Mouse (Mus musculus) heart, adult 9 months (tissue): ENCODE measurements around the gene Ethe1.
"Not testable (repeated sequence)": the region's sequence is repeated elsewhere in the genome, so short reads cannot be mapped to it uniquely, and the experiment has no call there.

ENCODE experiments used
- DNase-seq, 2 experiments: peaks; one replicate each; pipeline ENCODE4 v3.0.0; 2022; ENCODE audit warnings: low spot score in 2 of 2

Ethe1 gene

DNA sequence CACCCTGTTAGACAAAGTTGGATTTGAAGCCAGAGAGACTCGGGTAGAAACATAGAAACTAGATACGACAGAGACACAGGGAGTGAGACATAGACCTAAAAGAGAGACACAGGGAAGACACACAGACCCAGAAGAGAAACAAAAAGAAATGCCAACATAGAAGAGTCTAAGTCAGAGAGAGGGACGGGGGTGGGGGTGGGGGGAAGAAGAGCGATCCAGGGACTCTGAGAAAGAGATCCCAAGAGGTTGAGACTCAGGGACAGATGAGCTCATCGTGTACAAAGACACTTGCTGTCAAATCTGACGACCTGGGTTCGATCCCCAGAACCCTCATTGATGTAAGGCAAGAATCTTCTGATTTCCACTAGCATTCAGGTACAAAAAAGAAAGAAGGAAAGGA is 24.4 kb downstream of the Ethe1 start:
- DNase-seq: no peak

DNA sequence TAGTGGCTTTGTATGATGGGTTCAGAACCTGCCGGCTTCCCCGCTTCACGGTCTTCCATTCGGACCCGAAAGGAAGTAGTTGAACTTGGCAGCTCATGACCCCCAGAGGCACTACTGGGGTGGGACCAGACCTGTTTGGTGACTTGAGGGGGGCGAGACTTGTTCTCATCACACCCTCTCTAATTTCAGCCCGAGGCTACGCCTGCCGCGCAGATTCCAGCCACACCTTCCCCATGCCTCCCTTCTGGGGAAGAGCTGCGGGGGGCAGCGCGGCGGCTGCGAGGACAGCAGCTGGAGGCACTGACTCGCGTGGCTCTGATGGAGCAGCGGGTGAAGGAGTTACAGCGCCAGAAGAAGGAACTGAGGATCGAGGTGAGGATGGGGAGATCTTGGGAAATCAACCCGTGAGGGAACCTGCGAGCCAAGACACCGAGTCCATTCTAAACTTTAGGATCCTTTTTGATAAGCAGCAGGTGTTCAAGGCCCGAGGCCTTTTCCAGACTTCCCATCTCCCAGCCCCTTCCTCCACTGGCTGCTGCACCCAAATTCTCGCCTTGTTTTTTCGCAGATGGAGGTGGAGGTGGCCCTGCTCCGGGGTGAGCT is 25.1 kb downstream of the Ethe1 start:
- no peak for DNase-seq

DNA sequence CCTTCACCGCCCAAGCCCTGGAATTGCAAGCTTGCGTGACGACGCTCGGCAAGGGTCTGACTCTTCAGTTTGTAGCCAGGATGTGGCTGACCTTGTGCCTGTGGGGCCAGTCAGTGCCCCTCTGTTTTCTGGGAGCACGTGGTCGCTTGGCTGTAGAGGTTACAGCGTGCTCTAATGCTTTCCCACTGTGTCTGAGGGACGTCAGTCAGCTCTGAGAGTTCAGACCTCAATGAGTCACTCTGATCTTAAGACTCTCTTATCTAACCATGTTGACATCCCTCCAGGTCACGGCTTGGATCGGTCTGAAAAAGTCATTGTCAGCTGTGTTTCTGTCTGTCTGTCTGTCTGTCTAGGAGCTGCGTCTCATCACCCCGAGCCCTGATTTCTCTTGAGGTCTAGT is 27.5 kb downstream of the Ethe1 start:
- no peak for DNase-seq

DNA sequence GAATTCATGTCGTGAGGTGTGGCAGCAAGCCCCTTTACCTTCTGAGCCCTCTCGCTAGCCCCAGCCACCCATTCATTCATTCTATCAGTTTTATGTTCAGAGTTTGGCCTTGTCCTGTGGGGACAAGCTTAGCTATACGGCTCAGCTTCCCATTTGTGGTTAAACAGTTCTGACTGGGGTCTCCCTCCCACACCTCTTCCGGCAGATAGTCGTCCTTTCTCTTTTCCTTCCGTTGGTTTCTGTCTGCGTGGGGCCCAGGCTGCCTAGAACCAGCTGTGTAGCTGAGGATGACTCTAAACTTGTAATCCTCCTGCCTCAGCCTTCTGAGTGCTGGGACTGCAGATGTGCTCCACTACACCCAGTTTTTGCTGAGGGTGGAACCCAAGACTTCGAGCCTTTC is 30.4 kb downstream of the Ethe1 start:
- no peak for DNase-seq

DNA sequence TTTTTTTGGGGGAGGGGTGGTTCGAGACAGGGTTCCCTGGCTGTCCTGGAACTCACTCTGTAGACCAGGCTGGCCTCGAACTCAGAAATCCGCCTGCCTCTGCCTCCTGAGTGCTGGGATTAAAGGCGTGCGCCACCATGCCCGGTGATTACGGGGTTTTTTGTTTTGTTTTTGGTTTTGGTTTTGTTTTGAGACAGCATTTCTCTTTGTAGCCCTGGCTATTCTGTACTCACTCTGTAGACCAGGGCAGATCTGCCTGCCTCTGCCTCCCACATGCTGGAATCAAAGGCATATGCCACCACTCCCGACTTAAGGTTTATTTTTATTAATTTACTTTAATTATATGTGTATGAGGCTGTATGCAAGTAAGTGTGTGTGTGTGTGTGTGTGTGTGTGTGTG is 31.0 kb downstream of the Ethe1 start:
- DNase-seq: not testable (repeated sequence)

DNA sequence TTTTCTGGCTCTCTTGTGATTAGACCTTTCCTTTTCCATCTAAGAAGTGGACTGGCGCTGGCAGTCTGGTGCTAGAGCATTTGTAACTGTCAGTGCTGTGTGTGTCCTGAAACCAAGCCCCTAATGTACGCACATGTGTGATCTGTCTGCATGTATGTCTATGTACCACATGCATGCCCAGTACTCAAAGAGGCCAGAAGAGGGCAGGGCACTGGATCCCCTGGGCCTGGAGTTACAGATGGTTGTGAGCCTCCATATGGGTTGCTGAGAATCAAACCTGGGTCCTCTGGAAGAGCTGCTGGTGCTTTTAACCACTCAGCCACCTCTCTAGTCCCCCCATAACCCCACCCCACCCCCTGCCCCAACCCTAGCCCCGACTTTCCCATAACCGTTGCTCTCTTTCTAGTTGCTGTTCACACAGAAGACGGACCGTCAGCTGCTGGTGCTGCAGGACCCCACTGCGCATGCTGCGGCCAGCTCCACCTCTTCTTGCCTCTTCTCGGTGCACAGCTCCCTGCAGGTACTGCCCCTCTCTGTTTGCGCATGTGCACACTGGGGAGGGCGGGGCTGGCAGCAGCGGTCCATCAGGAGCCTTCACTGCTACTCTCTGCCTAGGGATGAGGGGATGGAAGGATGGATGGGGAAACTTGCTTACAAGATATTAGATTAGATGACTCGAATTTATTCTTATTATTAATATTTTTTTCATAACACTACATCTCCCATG is 32.5 kb downstream of the Ethe1 start:
- DNase-seq: no peak

DNA sequence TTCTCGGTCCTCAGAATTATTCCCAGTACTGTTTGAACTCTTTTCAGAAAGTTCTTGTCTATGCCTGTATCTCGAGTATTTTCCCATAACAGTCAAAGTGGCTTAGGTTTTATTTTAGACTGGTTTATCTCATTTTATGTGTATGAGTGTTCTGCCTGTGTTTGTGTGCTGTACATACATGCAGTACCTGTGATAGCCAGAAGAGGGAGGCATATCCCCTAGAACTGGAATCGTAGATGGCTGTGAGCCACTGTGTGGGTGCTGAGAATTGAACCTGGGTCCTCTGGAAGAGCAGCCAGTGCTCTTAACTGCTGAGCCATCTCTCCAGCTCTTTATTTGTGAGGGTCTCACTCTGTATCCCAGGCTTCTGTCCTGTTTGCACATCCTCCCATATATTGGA is 33.9 kb downstream of the Ethe1 start:
- no peak for DNase-seq

DNA sequence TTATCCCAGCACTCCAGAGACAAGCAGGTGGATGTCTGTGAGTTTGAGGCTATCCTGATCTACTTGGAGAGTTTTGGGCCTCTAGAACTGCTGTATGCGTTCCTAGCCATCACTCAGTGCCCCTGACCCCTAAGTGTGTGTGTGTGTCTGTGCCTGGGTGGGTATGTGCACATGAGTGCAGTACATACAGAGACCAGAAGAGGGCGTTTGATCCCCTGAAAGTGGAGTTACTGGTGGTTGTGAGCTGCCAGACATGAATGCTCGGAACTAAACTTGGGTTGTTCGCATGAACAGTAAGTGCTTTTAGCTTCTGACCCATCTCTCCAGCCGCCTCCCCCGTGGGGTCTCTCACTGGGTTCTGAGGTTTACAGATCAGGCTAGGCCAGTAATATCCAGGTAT is 35.6 kb downstream of the Ethe1 start:
- no peak for DNase-seq

DNA sequence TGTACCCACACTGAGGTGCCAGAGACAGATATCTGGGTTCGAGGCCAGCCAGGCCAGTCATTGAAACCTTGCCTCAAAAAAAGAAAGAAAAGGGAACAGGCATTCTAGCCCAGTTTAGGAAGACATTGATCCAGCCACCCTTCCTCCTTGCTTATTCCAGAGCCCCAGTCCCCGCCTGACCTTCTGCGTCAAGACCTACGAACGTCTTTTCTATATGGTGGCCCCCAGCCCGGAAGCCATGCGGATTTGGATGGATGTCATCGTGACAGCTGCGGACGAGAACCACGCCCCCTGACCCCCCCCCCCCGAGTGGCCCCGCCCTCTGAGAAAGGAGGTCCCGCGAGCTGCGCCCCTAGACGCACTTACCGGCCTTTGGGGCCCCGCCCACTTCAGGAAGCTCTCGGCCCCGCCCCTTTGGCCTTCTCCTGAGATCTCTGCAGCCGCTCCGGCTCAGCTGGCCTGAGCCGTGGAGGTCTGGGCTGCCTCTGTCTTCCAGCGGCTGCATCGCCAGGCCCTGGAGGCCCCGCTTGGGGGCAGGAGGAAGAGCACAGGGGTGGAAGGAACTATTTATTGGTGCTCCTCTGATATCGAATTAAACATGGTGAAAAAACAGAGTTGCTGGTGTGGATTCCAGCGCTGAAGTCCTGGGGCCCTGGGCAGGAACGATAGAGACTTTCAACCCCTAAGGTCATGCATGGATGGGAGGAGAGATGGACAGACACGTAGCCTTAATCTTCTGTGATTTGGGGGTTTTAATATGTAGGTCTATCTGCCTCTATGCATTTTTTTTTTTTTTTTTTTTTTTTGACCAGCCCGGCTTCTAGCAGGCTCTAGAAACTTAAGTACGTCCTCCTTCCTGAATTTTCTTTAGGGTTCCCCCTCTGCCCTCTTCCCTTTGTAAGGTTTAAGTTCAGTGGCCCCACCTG is 41.6 kb downstream of the Ethe1 start:
- peak; percentile 79 to 80 for DNase-seq

DNA sequence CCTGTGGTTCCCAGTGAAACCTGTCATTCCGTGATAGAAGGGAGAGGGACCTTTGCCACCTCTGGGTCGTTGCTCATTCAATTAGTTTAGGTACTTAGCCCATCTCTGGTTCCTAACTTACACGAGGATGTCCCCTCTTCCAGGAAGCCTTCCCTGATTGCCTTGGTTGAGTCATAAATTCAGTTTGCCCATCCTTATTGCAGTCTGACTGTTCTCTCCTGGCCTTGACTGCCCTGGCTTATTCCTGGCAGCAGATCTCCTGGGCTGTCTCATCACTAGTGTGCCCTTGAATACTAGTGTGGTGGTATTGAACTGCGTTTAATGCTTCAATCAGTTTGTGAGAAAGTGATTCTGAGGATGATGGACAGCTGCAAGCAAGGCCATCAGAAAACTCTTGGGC is 42.3 kb downstream of the Ethe1 start:
- no peak for DNase-seq

DNA sequence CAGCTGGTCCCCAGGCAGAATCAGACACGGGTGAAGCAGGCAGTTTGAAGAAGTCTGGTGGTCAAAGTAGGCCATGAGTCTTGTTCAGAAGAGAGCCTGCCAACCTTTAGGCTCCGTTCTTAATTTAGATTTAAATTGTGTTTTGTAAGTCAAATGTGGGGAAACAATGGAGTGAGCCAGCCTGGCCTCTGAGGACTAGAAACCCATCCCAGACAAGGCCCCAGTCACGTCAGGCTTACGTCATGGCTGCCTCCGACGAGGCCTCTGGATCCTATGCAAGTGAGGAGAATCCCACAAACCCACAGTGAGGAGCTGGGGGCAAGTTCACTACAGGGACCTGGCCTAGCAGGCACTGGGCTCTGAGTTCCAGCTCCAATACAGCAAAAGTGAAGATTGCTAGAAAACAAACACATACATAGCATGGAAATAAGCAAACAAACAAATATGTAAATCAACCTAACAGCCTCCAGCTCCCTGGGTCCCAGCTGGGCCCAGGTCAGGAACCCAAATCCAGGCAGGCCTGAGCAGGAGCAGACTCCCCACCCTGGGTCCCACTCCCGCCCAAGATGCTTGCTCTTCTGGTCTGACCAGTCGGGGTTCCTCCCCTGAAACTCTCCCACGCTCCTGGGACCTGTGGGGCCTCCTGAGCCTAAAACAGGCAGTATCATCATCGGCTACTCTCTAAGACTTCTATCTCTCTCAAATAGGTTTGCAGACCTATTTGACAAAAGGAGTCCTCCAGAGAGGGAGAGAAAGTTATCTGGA is 43.0 kb downstream of the Ethe1 start:
- DNase-seq: no peak

DNA sequence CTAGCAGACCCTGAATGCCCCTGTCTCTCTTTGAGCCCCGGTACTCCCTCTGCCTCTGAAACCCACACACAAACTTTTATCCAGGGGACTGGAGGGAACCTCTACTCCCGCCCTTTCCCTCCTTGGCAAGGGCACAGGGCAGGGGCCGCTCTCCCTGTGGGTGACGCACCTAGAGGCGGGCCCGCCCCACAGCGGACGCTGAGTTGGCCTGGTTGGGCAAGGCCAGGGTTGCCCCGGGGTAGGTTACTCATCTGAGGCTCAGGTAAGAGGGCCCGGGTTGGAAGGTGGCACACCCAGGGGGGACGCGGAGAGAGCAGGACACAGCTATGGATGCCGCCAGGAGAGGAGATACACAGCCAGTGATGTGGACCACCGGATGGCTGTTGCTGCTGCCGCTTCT is 48.9 kb downstream of the Ethe1 start, which contains the start of gene Lypd3:
Lypd3 (plus strand) TSS at position 287 of the 400 bp plus-strand sequence.
- DNase-seq: no peak

DNA sequence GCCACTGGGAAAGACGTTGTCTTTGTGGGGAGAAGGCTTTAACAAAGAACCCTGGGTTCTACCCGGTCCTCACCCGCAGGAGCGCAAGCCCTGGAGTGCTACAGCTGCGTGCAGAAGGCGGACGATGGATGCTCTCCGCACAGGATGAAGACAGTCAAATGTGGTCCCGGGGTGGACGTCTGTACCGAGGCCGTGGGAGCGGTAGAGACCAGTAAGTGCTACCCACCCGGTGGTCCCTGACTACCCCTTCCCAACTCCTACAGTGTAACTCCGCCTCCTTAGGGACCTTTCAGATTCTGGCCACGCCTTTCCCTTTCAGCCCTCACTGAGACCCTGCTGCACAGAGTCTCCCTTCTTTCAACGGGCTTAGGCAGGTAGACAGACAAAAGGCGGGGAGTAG is 49.7 kb downstream of the Ethe1 start:
- DNase-seq: no peak

DNA sequence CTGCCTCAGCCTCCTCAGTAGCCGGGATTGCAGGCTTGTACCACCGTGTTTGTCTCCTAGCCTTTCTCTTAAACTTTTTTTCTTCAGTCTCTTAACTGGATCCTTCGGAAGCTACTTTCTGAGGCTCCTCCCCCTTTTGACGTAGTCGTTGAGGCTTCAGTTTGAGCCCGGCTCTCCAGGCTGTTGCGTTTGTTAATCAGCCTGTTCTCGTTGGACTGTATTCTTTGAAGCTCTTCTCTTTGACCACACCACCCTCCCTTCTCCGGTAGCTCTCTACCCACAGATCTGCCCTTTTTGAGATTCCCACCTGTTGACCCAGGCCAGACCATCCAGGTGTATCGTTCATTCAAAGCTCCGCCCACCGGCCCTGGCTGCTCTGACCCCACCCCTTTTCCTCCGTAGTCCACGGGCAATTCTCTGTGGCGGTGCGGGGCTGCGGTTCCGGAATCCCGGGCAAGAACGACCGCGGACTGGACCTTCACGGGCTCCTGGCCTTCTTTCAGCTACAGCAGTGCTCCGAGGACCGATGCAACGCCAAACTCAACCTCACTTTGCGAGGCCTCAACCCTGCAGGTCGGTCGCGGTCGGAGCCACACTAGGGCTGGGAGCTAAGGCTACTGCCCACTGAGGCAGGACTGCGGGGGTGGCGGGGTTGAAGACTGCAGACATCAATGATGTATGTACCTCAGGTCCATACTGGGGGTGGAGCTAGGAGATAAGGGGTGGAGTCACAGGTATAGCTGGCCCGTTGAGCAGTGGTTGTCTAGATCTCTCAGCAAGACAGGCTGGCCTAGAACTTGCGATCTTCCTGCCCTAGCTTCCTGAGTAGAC is 50.9 kb downstream of the Ethe1 start:
- DNase-seq: no peak

DNA sequence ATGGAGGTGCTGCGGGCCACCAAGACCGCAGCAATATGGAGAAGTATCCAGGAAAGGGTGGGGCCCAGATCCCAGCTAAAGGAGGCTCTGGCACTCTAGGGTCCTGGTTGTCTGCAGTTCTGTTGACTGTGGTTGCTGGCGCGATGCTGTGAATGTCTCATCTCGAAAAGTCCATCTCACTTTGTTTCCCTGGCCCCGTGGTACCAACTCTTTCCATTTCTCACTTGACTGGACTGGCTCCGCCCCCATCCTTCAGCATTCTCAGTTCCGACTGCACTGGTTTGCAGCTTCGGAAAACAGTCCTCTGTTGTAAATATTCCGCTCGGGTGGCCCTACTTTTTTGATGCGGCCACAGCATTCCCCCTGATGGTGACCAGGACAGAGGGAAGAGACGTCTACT is 53.1 kb downstream of the Ethe1 start:
- no peak for DNase-seq

DNA sequence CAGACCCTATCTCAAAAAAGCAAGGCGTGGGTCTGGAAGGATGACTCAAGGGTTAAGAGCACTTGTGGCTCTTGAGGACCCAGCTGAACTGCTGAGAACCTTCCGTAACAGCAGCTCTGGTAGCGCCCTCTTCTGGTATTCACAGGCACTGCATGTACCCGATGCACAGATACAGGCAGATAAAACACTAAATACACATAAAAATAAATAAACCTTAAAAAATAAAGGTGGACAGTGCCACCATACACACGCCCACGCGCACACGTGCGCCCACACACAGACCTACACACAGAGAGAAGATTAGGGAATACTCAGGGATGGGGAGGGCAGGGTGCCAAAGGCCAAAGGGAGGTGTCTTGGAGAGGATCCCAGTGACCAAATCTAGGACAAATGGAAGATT is 55.1 kb downstream of the Ethe1 start:
- peak; percentile 15 to 21 for DNase-seq

DNA sequence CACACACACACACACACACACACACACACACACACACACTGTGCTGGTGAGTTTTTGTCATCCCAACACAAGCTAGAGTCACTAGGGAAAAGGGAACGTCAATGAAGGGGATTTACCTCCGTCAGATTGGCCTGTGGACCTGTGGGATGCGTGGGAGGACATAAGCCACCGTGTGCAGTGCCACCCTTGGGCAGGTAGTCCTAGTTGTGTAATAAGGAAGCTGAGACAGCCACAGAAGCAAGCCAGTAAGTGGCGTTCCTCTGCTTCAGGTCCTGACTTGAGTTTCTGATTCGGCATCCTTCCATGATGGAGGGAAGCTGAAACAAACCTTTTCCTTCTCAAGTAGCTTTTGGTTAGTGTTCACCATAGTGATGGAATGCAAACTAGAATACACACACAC is 57.1 kb downstream of the Ethe1 start:
- no peak for DNase-seq

DNA sequence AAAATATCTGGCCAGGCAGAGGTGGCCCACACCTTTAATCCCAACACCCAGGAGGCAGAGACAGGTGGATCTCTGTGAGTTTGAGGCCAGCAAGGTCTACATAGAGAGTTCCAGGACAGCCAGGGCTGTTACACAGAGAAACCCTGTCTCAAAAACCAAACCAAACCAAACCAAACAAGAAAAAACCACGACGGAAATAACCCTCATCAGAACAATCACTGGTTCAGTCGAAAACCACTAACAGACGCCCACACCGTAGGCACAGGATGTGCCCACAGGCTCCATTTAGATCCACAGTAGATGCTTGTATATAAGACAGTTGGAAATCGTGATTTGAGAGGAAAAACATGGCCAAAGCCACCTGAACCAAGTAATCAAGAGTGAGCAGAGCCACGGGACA is 57.7 kb downstream of the Ethe1 start:
- no peak for DNase-seq

DNA sequence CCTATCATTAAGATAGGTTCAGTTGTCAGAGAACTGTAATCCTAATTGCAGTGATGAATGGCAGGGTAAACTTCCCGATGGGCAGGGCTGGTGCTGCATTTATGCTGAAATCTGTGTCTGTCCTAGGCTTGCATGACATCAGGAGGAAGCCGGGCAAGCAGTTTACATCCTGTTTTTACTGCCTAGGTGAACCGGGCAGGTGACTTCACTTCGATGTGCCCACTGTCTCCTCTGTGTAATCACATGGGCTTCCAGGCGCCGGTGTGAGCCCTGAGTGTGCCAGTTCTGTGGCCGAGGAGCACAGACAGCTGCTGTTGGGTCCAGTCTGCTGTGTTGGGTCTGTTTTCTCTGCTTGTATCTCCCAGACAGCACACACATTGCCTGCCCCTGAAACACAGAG is 59.1 kb downstream of the Ethe1 start:
- DNase-seq: no peak

DNA sequence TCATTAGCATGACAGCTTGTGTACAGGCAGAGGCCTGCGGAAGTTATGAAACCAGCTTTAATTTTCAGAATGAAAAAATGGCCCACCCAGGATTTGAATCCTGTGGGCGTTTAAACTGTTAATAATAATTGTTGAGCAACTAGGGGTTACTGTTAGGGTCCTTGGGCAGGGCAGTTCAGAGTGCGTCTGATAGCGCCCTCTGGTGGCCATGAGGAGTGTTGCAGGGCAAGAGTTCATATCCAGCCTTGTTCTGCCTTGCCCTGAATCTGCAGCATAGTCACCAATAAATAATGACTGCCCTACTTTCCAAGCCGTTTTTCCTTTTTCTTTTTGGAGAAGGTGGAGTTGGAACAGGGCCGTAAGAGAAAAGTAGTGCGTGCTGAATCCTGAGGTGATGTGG is 66.3 kb downstream of the Ethe1 start:
- peak; percentile 13 to 53 for DNase-seq
